Mouse (Mus musculus) forebrain, embryonic 15.5 days (tissue): Measurements from ENCODE around the gene Coro2b. TPM values are rescaled to one million over a fixed set of nuclear protein-coding genes. Genes with fewer than 3 reads are reported as not detected.

Experiments used
- ATAC-seq: fragments of 200-750 bp; cut with Nextera tagmentation; replicated peaks from 2 replicates; pipeline ENCODE4 v1.8.0; 2017; ENCODE audit warnings: mild to moderate bottlenecking, moderate TSS enrichment, moderate library complexity
- H3K27ac ChIP-seq: fragments of 300-500 bp; sonication (generic); replicated peaks from 2 replicates; pipeline ENCODE4 v1.5.1; 2015; ENCODE audit warnings: mild to moderate bottlenecking, inconsistent platforms
- H3K27me3 ChIP-seq: fragments of 300-500 bp; sonication (generic); 2 replicates; pipeline ENCODE4 v1.6.1; 2015; ENCODE audit warnings: inconsistent platforms
- H3K36me3 ChIP-seq: fragments of 300-500 bp; sonication (generic); 2 replicates; pipeline ENCODE4 v1.6.1; 2015; ENCODE audit warnings: mild to moderate bottlenecking, inconsistent platforms
- H3K4me1 ChIP-seq: fragments of 300-500 bp; sonication (generic); 2 replicates; pipeline ENCODE4 v1.6.1; 2015; ENCODE audit warnings: inconsistent platforms
- H3K4me2 ChIP-seq: fragments of 300-500 bp; sonication (generic); replicated peaks from 2 replicates; pipeline ENCODE4 v1.6.1; 2015; ENCODE audit warnings: mild to moderate bottlenecking, inconsistent platforms
- H3K4me3 ChIP-seq: fragments of 300-500 bp; sonication (generic); 2 replicates; pipeline ENCODE4 v1.5.1; 2015; ENCODE audit warnings: mild to moderate bottlenecking, inconsistent platforms
- H3K9ac ChIP-seq: fragments of 300-500 bp; sonication (generic); replicated peaks from 2 replicates; pipeline ENCODE4 v1.6.1; 2015; ENCODE audit warnings: mild to moderate bottlenecking, inconsistent platforms
- H3K9me3 ChIP-seq: fragments of 300-500 bp; sonication (generic); 2 replicates; pipeline ENCODE4 v1.6.1; 2016; ENCODE audit warnings: inconsistent platforms
- WGBS: fragments of 180-500 bp; shearing (Covaris S2); methylation state at CpG from one replicate; pipeline ENCODE4 v1.1.7; 2015; ENCODE audit warnings: mixed read lengths; 5-methylcytosine and 5-hydroxymethylcytosine counted together
- polyA plus RNA-seq: library from polyadenylated mRNA; unstranded; fragments of >200 nt; fragmentation: Nextera tagmentation; extraction: Ambion mirVana; gene quantifications from 2 replicates; pipeline ENCODE4 v1.2.1, GENCODE M21; 2015

Gene Coro2b
- polyA plus RNA-seq, 1 experiment from 2014 or later = 41.0 TPM

- no peak for ATAC-seq
- no peaks in the 10 kb centered on the region for H3K36me3 ChIP-seq
Measured at GRCm38 (mm10) chr9:62385727-62386518, 150.9 kb downstream of the Coro2b start.

GRCm38 (mm10) chr9:62385062-62385461 lies 151.8 kb downstream of the Coro2b start:
- H3K36me3 ChIP-seq = peaks cover 7% of the 10 kb centered on the region; the same call in 1 of the 2 replicates
- H3K27me3 ChIP-seq = no peaks in the 10 kb centered on the region
- ATAC-seq = no peak
- H3K9ac ChIP-seq = no peak overlapping the region
- no peak overlapping the region for H3K27ac ChIP-seq
- no peak overlapping the region for H3K4me3 ChIP-seq
- H3K9me3 ChIP-seq = no peaks in the 10 kb centered on the region
- 0 out of 2 replicates have a peak, but pooled peaks cover 2% of the 10 kb centered on the region for H3K4me1 ChIP-seq
- 87% methylated on average over 6 of the region's 6 CpGs for WGBS
- H3K4me2 ChIP-seq = no peak overlapping the region

More at GRCm38 (mm10) chr9:62385727-62386518, 150.9 kb downstream of the Coro2b start:
- Histone ChIP-seq H3K9ac (no peak overlapping the region), H3K9me3 (no peaks in the 10 kb centered on the region), H3K4me3 (no peak overlapping the region), H3K27ac (no peak overlapping the region), H3K4me2 (no peak overlapping the region), H3K27me3 (no peaks in the 10 kb centered on the region), H3K4me1 (0 out of 2 replicates have a peak, but pooled peaks cover 2% of the 10 kb centered on the region)
- WGBS = 94% methylated on average over 4 of the region's 4 CpGs

GRCm38 (mm10) chr9:62382519-62383084 lies 154.2 kb downstream of the Coro2b start:
- Histone ChIP-seq H3K9me3 (no peaks in the 10 kb centered on the region), H3K36me3 (peaks cover 24% of the 10 kb centered on the region), H3K9ac (no peak overlapping the region), H3K4me2 (no peak overlapping the region), H3K4me1 (0 out of 2 replicates have a peak, but pooled peaks cover 2% of the 10 kb centered on the region), H3K27me3 (no peaks in the 10 kb centered on the region), H3K4me3 (no peak overlapping the region), H3K27ac (no peak overlapping the region)
- ATAC-seq = no peak
- 61% methylated on average over 10 of the region's 10 CpGs for WGBS

GRCm38 (mm10) chr9:62381402-62381913 lies 155.4 kb downstream of the Coro2b start:
- Histone ChIP-seq H3K9me3 (no peaks in the 10 kb centered on the region), H3K27me3 (no peaks in the 10 kb centered on the region), H3K4me2 (no peak overlapping the region), H3K4me3 (no peak overlapping the region), H3K4me1 (0 out of 2 replicates have a peak, but pooled peaks cover 2% of the 10 kb centered on the region), H3K27ac (no peak overlapping the region; the same call in 1 of the 2 replicates), H3K9ac (no peak overlapping the region), H3K36me3 (peaks cover 34% of the 10 kb centered on the region)
- ATAC-seq = no peak
- WGBS = 60% methylated on average over 8 of the region's 8 CpGs

GRCm38 (mm10) chr9:62380351-62380750 lies 156.5 kb downstream of the Coro2b start:
- ATAC-seq = no peak
- H3K4me1 ChIP-seq = 0 out of 2 replicates have a peak, but pooled peaks cover 2% of the 10 kb centered on the region
- H3K4me3 ChIP-seq = no peak overlapping the region
- H3K9me3 ChIP-seq = no peaks in the 10 kb centered on the region
- no peak overlapping the region for H3K27ac ChIP-seq
- 72% methylated on average over 5 of the region's 5 CpGs for WGBS
- H3K9ac ChIP-seq = no peak overlapping the region
- peaks cover 43% of the 10 kb centered on the region for H3K36me3 ChIP-seq
- H3K4me2 ChIP-seq = no peak overlapping the region
- no peaks in the 10 kb centered on the region for H3K27me3 ChIP-seq

- 0 out of 2 replicates have a peak, but pooled peaks cover 2% of the 10 kb centered on the region for H3K4me1 ChIP-seq
- no peaks in the 10 kb centered on the region for H3K27me3 ChIP-seq
- ATAC-seq = no peak
- no peak overlapping the region for H3K27ac ChIP-seq
- WGBS = 92% methylated on average over 10 of the region's 10 CpGs
- H3K4me2 ChIP-seq = no peak overlapping the region
- H3K9me3 ChIP-seq = no peaks in the 10 kb centered on the region
- H3K36me3 ChIP-seq = peaks cover 63% of the 10 kb centered on the region
- H3K9ac ChIP-seq = no peak overlapping the region
- H3K4me3 ChIP-seq = no peak overlapping the region
Measured at GRCm38 (mm10) chr9:62377897-62378296, 158.9 kb downstream of the Coro2b start.

- H3K36me3 ChIP-seq = peaks cover 53% of the 10 kb centered on the region
- H3K27ac ChIP-seq = no peak overlapping the region
- H3K9me3 ChIP-seq = no peaks in the 10 kb centered on the region
- H3K9ac ChIP-seq = no peak overlapping the region
- H3K27me3 ChIP-seq = no peaks in the 10 kb centered on the region
- H3K4me1 ChIP-seq = peaks cover 13% of the 10 kb centered on the region
- no peak overlapping the region for H3K4me3 ChIP-seq
- no peak for ATAC-seq
- H3K4me2 ChIP-seq = no peak overlapping the region
- WGBS = 74% methylated on average over 3 of the region's 3 CpGs
Measured at GRCm38 (mm10) chr9:62374276-62374675, 162.6 kb downstream of the Coro2b start.

- no peak overlapping the region for H3K27ac ChIP-seq
Measured at GRCm38 (mm10) chr9:62373222-62374123, 163.4 kb downstream of the Coro2b start.

GRCm38 (mm10) chr9:62372556-62373221 lies 164.2 kb downstream of the Coro2b start:
- H3K4me1 ChIP-seq = peaks cover 28% of the 10 kb centered on the region
- no peak overlapping the region for H3K4me2 ChIP-seq
- H3K9me3 ChIP-seq = no peaks in the 10 kb centered on the region
- no peaks in the 10 kb centered on the region for H3K27me3 ChIP-seq
- ATAC-seq = no peak
- H3K36me3 ChIP-seq = peaks cover 44% of the 10 kb centered on the region
- no peak overlapping the region for H3K9ac ChIP-seq
- 83% methylated on average over 9 of the region's 9 CpGs for WGBS
- no peak overlapping the region for H3K27ac ChIP-seq
- H3K4me3 ChIP-seq = no peak overlapping the region

More at GRCm38 (mm10) chr9:62373222-62374123, 163.4 kb downstream of the Coro2b start:
- ATAC-seq = no peak
- Histone ChIP-seq H3K36me3 (peaks cover 51% of the 10 kb centered on the region), H3K4me3 (no peak overlapping the region), H3K27me3 (no peaks in the 10 kb centered on the region), H3K9me3 (no peaks in the 10 kb centered on the region), H3K4me2 (no peak overlapping the region), H3K9ac (no peak overlapping the region), H3K4me1 (peaks cover 20% of the 10 kb centered on the region)
- 72% methylated on average over 18 of the region's 18 CpGs for WGBS

- Histone ChIP-seq H3K36me3 (peaks cover 38% of the 10 kb centered on the region), H3K27me3 (no peaks in the 10 kb centered on the region)
- 81% methylated on average over 16 of the region's 16 CpGs for WGBS
Measured at GRCm38 (mm10) chr9:62371745-62372555, 164.9 kb downstream of the Coro2b start.

More at GRCm38 (mm10) chr9:62371745-62372555, 164.9 kb downstream of the Coro2b start:
- H3K4me3 ChIP-seq = no peak overlapping the region
- H3K4me2 ChIP-seq = no peak overlapping the region
- H3K4me1 ChIP-seq = peaks cover 35% of the 10 kb centered on the region
- no peaks in the 10 kb centered on the region for H3K9me3 ChIP-seq
- no peak for ATAC-seq
- no peak overlapping the region for H3K9ac ChIP-seq
- no peak overlapping the region for H3K27ac ChIP-seq
